Mouse (Mus musculus) gastrocnemius, postnatal 10 days (tissue): ENCODE measurements around the gene Rgs7bp. TPM values are rescaled to one million over a fixed set of nuclear protein-coding genes. Genes with fewer than 3 reads are reported as not detected.
A peak's percentile ranks its signal among the peaks of the same experiment; 100 is the strongest.

Source experiments
- DNase-seq: peaks from one replicate; pipeline ENCODE4 v3.0.0; 2021; ENCODE audit warnings: mixed read lengths
- total RNA-seq, 2 experiments: library from RNA; stranded (reverse); gene quantifications; 2 replicates each; pipeline ENCODE4 v1.2.3; 2021

The Rgs7bp gene
- total RNA-seq, 2 experiments from 2014 or later = 1.5 to 1.6 TPM

DNA sequence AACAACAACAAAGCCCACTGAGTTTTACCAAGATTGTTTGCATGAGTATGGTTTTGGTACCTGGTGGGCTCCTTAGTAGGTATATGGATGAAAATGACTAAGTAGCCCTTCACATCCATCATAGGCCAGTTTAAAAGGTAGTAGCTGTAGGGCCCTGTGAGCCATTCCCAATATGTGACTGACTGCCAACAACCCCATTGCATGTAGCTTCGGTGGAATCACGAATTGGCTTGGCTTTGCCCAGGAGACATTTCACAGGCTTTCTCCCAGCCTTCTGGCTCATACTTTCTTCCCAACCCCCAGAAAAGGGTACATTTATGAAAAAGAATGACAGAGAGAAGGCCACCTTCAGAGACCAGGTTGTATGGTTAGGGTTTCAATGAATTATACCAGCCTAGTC is 45.8 kb downstream of the Rgs7bp start:
- no peak for DNase-seq

DNA sequence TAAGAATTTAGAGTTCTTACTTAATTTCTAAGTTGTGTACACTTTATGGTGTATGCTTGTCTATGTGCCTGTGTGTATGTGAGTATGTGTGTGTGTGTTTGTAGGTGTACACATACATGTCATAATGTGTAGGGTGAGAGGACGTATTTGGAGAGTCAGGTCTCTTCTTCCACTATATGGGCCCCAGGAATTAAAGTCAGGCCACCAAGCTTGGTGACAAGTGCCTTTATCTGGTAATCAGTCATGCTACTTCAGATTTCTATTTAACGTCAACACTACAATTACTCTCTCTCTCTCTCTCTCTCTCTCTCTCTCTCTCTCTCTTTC is 51.9 kb downstream of the Rgs7bp start:
- no peak for DNase-seq

DNA sequence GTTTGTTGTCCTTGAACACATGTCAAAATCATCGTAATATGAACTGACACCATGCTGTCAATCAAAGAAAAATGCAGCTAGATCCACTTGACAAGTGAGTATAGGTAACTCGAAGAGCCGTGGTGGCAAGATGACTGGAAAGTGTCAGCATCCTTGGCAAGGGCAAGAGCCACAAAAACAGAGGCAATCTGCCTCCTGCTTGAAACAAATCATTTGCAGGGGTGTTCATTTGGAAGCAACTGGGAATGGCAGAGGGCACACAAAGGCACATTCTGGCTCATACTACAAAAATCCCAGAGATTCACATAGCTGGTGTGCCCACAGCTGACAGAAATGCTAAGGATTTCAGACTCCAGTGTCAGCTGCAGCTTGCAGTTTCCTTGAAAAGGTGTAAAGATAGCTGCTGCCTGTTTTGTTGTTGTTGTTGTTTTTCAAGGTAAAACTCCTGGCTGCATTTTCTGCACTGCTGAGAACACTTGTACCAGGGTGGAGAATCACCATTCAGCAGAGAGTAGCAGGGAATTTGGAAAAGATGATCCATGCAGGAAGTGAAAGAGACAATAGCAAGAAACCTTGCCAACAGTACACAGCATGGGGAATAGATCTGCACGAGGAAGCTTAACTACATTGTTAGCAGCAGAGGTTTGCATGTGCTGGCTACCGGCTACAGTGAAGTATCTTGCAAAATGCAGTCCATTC is 52.4 kb downstream of the Rgs7bp start:
- no peak for DNase-seq

DNA sequence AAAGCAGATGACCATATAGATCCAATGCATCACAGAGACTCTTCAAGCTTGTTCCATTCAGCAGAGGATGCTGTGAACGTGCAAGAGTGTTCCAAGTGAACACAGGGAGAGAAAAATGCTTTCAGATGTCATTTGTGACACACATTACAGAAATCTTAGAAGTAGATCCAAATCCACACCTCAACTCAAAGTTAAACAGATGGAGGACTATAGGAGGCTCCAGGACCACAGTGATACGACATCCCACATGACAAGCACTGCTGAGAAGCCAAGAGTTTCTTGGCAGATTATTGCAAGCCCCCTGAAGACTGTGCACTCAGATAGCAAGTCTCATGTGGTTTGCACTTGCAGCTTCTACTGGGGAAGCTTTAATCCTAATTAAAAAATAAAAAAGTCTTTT is 53.0 kb downstream of the Rgs7bp start:
- no peak for DNase-seq

DNA sequence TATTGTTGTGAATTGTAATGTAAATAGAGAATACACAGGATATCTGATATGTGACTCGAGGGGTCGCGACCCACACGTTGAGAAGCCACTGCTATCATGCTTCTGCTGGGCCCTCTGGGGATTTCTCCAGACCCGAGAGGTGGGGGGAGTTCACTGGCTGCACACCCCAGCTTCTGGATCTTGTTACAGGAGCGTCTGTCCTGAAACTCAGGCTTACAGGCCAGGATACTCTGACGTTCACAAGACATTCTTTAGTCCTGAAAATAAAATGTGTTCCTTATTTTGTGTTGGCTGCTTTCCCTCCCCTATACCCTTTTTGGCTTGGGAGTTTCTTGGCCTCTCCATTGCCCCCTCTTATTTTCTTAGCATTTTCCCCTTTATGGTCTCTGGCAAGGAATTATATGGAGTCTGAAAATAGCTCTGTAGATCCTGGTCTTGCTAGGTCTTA is 65.9 kb downstream of the Rgs7bp start:
- no peak for DNase-seq

DNA sequence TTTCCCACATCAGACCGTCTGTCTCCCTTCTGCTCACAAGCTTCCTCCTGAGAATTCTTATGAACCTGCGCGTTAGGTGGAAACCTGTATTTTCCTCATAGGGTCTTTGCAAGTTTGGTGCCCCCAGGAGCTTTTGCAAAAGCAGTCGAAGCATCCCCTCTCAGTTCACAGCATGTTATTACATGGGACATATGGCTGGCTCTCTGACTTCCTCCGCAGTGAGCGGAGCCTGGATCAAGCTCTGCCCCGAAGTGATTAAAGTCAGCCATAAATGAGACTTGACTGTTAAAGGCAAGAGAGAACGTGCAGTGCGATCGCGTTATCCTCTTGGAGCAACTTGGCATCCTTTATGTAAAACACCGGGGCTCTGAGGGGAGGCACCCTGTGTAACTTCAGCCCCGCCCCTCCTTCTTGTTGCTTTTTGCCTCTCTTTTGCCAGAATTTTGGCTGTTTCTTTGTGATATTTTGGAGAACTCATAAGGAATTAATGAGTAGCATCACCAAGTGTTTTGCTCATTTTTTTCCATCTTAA is 66.7 kb downstream of the Rgs7bp start:
- DNase-seq = no peak

DNA sequence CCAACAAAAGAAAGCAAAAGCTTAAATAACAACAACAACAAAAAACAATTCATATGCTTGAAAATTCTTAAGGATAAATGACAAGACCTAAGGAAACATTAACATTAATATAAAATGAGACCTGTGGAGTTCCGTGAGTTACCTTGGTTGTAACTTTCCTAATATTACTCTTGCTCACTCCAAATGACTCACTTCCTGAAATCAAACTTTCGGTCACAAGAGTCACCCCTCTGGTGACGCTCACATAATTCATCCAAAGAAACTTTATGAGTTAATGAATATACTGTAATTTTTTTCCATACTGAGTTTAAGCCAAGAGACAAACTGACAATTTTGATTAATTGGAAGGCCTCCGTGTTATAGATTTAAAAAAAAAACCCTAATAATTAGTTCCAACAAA is 69.0 kb downstream of the Rgs7bp start:
- DNase-seq = no peak

DNA sequence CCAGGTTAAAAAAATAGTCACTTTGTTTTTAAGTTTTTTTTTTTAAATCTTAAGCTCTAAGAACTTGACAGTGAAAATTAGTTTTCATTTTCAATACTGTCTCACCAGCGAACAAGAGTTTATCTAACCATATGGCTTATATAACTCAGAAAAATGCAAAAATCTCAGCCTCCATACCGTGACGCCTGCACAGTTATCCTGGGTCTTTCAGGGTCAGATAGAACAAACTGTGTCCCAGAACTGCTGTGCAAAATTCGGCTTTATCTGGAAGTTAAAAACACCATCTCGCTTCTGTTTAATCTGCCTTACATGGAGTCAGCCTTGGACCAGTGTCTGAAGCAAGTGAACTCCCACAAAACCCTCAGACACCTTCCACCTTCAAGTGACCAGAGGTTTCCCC is 70.7 kb downstream of the Rgs7bp start:
- no peak for DNase-seq

DNA sequence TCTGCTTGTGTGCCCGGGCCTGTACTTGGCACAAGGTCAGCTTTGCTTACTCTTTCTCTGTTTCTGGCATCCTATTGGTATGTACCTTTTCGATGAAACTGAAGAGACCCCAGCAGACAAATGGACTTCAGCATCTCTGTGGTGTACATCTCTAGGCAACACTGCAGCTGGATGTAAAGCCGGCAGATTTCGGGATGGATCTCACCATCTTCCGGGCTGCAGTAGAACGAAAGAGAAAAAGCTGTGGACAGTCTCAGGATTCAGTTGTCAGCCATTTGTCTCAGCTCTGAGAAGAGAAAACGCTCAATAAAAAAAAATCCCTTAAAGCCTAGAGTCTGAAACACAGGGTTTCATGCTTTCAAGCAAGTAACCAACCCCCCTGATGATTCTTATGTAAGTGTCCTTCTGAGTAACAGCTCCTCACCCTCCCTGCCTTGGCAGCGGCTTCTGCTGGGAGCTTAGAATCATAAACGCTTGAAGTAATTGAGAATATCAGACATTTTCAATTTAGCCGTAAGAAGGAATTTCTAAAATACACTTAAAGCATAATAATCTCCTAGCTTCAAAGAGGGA is 71.9 kb downstream of the Rgs7bp start:
- DNase-seq = no peak

DNA sequence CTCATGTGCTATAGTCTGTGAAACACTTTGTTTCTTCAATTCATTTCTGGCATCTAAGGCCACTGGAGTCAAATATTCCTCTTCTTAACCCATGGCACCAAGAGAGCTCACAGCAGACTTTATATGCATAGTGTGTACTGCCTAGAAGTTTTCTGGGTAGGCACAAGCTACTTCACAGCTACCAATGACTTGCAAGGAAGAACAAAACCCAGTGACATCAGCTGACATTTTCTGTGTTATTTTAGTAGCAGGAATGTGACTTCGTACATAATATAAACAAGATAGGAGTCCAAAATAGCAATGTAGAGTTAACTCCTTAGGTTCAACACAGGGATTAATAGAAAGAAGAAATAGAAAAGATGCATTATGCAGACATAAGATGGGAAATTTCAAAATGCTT is 76.6 kb downstream of the Rgs7bp start:
- DNase-seq = no peak

DNA sequence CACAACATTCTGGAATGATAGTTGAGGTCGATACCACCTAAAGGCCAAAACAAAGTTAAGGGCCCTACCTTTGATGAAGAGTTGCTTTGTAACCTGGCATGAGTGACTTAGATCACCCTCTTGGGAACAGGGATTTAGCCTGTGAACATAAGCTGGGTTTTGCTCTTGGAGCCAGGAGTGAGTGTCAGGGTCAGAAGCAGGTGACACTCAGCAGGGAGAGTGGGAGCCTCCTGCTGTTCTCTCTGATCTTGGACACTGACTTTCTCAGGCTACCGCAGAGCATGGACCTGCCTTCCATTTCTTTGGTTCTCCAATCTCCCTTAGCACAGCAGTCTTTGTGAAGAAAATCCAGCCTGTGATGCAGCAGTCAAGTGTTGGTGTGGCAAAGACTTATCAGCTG is 87.2 kb downstream of the Rgs7bp start:
- DNase-seq = no peak

DNA sequence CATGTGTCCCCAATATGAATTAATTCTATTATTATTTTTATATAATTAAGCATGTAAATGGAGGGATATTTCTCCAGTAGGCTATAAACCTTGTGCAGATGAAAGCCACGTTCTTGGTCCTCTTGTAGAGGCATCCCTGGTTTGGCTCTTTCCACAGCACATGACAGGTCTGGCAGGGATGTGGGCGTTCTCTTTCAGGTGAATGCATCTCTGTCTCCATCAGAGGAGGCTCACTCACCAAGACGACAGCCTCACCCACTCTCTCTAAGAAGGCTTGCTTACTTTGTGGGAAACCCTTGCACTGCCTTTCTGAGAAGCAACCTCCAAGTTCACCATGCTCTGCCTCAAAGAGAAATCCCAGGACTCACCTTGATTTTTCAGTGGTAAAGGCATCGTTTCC is 91.0 kb downstream of the Rgs7bp start:
- no peak for DNase-seq

DNA sequence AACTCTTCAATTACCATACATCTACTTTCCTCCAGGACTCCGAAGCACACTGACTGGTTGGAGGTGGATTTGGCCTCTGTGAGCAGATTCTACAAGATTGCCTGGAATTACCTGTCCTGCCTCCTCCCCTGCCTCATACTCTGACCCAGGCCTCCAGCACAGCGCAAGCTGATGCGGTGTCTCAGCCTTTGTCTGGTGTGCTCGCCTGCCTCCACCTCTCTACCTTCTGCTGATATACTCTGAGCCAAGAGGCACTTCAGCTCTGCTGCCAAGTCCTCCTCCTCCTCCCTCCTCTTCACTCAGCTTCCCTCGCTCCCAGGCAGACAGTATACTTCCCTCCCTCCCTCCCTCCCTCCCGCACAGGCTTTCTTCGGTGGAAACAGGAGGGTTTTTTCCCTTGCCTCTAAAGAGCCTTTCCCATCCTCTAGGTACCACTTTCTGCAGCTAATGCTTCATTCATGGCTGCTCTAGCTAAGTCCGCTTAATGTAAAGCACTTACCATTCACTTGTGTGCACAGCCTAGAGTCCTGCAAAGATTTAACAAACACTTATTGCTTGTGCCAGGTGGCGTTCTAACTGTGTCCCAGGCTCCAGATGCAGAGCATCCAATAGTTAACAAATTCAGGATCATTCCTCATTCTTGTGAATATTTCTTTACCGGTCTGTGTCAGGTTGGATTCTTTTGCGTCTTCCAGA is 91.9 kb downstream of the Rgs7bp start:
- DNase-seq = no peak

DNA sequence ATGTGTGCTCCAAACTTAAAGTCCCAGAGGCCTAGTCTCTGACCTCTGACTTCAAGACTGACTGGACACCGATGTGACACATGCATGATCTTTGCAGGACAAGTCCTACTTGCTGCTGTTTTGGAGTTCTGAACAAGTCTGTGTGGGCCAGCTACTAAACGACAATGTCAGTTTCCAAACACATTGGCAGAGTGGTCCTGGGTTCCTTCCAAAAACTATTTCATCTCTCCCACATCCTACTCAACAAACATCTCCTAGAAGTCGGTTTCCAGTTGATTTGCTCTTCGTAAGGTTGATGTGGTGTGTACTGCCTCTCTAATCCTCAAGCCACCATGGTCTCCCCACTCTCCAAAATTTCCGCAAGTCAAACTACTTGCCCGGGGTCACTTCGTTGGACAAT is 92.6 kb downstream of the Rgs7bp start:
- DNase-seq = no peak

DNA sequence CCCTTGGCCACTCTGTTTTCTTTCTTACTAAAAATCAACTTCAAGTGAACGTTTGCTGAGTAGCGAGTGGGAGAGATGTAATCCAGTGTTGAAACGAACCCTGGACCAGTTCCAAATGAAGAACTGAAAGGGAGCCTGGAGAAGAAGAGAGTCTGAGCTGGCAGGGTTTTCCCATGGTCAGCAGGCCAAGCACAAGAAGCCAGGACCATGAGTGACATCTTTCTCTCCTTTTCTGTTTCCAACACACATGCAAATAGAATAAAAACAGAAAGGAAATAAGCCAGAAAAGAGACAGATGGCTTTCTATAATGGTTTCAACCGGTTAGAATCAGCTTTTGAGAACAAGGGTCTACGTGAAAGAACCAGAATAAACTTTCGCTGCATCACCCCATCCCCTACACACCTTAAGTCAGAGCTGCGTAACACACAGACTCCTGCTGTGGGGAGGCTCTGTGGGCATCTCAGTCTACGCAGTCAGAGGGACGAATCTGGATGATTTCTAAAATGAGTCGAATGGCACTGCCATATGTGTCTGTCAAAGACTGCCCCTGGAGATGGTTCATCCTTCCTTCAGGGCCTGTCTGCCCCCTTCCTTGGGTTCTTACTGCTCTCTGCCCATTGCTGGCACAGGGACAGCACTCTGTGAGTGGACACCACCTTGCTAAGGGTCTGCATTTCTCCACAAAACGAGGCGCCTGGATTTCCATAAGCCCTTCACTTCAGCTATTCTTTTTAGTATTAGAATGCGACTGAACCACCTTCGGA is 93.6 kb downstream of the Rgs7bp start:
- DNase-seq = no peak

DNA sequence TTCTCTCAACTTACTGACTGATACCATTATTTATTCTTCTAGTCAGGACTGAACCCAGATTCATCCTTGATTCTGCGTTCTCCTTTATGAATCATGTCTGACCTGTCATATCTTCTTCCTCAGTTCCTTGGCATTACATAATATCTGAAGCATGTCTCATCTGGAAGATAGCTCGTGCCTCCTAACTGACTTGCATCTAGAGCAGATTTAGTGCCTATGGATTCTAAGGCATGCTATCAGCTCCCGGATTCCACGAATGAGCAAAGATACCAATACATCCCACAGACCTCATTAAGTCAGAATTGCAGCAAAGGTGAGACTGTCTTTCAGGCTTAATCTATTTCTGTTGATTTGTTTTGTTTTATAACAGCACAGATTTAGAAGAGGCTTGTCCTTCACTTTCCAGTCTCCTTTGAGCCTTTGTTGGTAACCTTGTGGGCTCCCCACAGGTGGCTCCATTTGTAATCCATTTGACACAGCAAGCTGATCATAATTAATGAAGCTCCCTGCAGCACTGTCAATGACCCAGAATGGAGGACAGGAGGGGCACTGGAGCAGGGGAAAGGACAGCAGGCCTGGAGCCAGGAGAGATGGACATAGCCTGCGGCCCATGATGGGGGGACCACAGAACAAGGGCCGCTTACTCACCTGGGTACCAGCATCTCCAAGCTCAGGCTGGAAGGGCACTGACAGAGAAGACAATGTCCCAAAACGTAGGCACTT is 94.4 kb downstream of the Rgs7bp start:
- DNase-seq = no peak

DNA sequence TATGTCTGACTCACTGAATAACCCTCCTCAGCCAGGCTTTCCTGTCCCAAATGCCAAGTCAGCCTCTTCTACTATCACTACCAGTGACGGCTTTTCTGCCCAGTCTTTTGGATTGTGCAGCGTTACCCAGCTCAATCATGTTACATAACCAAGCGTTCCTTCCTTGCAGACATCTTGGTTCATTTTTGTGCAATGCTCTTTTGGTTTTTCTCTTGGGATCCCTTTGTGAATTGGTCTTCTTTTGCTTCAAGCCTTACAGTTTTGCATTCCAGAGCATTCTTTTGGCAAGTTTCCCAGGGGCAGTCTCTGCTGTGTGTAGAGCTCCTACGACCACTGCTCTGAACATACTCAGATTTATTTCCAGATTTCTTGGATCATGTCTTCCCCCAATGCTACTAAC is 95.0 kb downstream of the Rgs7bp start:
- DNase-seq = no peak

DNA sequence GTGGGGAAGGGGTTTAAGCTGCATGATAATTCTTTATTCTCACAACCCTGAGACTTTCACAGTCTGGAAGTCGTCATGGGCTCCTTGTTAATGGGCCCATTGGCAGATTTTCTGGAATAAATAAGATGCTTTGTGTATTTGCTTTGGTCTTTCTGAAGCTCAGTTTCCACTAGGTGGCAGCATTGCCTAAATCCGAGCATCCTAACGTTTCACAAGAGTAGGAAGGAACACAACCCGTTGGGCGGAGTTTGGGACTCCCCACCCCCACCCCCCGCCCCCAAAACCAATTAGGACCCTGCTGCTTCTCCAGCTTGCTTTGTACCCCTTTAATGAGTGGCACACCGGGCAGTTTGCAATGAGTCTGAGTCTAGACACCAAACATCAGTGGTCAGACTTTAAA is 106.8 kb downstream of the Rgs7bp start:
- DNase-seq = peak; percentile 72

DNA sequence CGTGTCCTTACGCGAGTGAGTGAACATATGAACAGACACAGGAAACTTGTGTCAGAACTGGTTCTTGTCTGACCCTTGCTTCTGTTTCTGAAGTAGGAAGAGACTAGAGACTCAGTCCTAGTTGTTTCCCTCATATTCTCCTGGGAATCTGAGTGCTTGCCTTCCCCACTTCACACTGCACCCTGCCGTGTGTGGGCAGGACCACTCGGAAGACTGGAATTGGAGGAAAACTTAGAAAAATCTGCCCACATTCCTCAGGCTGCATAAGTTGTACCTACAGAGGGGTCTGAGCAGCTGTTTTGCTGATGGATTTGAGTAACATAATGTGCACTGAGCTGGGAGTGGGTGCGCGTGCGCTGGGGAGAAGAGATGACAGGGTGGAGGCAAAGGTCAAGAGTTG is 114.2 kb downstream of the Rgs7bp start:
- DNase-seq = no peak

DNA sequence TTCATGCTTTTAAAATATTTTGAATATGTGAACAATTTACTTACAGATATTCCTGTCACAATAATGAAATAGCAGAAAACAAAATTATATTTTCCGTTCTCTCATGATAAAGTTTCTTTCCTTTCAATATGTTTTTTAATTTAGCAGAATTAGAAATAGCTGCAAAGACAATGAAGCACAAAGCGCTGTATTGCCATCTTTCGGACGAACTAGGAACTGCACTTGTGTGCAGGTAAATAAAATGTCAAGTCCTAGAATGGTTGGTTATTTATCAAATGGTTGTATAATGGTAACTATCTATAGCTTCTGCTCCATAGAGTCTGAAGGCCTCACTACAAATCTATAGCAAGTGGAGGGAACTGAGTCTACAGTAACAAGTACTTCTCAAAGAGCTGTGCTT is 114.9 kb downstream of the Rgs7bp start:
- DNase-seq = peak; percentile 71

DNA sequence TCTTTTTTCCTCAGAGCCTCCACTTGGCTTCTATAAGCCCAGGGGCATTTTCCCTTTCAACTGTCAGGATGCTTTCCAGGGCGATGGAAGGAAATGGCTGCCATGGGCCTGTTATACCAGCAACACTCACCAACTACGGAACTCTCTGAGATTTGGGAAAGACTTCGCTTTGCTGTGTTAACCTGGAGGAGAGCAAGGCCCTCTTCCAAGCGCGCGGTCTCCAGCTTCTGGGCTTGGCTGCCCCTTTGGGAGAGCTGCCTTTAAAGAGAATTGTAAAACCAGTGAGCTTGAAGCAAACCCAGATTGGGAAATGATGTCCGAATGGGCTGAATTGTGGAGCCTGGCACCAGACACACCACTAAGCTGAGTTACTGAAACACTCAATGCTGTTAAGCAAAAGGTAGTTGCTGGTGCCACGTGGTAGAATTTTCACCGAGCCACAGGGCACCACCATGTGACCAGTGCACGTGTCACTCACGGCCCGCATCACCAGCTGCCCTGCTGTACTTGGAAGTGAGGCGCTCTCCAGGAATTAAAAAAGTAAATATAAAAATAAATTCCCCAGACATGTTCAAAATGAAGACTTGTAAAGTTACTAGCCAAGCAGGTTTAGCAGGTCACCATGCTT is 115.7 kb downstream of the Rgs7bp start:
- DNase-seq = no peak

DNA sequence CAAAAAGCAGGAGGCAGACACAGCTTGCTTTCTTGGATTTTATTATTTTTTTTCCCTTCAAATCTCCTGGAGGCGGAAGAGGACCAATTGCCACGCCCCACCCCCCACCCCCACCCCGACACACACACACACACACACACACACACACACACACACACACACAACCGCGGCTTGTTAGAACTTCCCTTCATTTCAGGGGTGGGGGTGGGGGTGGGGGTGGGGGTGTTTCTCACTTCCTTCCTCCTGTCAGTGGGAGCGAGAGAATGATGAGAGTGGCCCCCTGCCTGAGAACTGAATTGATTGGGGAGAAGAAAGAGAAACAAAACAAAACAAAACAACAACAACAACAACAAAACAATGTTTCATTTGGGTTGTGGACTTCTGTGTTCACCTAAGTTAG is 117.0 kb downstream of the Rgs7bp start:
- no peak for DNase-seq
